Mouse (Mus musculus): ENCODE results near the gene Mical3.

DNA sequence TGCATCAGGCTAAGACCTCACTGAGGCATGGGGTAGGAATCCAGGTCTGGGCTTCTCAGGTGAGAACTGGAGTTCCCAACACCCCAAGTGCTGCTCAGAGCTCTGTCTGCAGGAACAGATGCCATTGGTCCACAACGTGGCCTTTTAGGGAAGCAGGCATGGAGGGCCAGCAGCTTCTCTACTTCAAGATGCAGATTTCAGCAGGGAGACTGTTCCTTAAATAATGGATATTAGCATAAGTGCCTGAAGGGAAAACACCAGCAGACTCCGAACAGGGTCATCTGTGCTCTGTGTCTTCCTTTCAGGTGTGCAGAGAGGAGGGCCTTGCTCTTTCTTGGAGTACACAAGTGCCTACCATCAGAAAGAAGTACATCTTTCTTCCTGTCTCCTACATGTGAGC is 187.7 kb downstream of the Mical3 start:
- TF ChIP-seq CTCF (IDR thresholded peaks at IDR 0.05; ENCODE audit: low read depth, low read length): no peak
- TF ChIP-seq EP300 (IDR thresholded peaks at IDR 0.05; ENCODE audit: insufficient read depth, low read depth, low read length): no peak
